Mouse (Mus musculus) ES-Bruce4 (cell line): Measurements from ENCODE around the gene Cbx7. TPM values are rescaled to one million over a fixed set of nuclear protein-coding genes. Genes with fewer than 3 reads are reported as not detected.

ENCODE experiments used
- H3K27ac ChIP-seq: 2 replicates; pipeline ENCODE4 v1.5.1; 2012; ENCODE audit warnings: low read length, inconsistent platforms; ENCODE audit not compliant: insufficient read depth
- H3K27me3 ChIP-seq: 2 replicates; pipeline ENCODE4 v1.6.1; 2012; ENCODE audit warnings: mild to moderate bottlenecking, low read length, inconsistent platforms; ENCODE audit not compliant: control insufficient read depth, poor library complexity, insufficient read depth, severe bottlenecking
- H3K36me3 ChIP-seq: 2 replicates; pipeline ENCODE4 v1.6.1; 2012; ENCODE audit warnings: inconsistent platforms, mild to moderate bottlenecking, low read length, moderate library complexity; ENCODE audit not compliant: control insufficient read depth, poor library complexity, insufficient read depth, severe bottlenecking
- H3K4me1 ChIP-seq: one replicate; pipeline ENCODE4 v1.8.1; 2011; ENCODE audit warnings: low read length; ENCODE audit not compliant: control insufficient read depth, insufficient read depth
- H3K4me3 ChIP-seq: 2 replicates; pipeline ENCODE4 v1.5.1; 2011; ENCODE audit warnings: low read depth, mild to moderate bottlenecking, low read length
- H3K9ac ChIP-seq: 2 replicates; pipeline ENCODE4 v1.6.1; 2012; ENCODE audit warnings: low read depth, mild to moderate bottlenecking, inconsistent platforms; ENCODE audit not compliant: poor library complexity, severe bottlenecking
- H3K9me3 ChIP-seq: replicated peaks from 2 replicates; pipeline ENCODE4 v1.6.1; 2012; ENCODE audit warnings: mild to moderate bottlenecking, low read length, inconsistent platforms; ENCODE audit not compliant: control insufficient read depth, poor library complexity, insufficient read depth, severe bottlenecking
- CTCF ChIP-seq: IDR thresholded peaks from one replicate; pipeline ENCODE4 v1.8.1; 2011; ENCODE audit warnings: low read depth, low read length
- EP300 ChIP-seq: IDR thresholded peaks from 2 replicates; pipeline ENCODE4 v1.6.1; 2011; ENCODE audit warnings: low read depth, low read length; ENCODE audit not compliant: insufficient read depth
- POLR2A ChIP-seq: IDR thresholded peaks from one replicate; pipeline ENCODE4 v1.8.1; 2011; ENCODE audit warnings: low read length; ENCODE audit not compliant: insufficient read depth
- polyA plus RNA-seq: library from polyadenylated mRNA; stranded (reverse); fragments of >200 nt; gene quantifications from 2 replicates; pipeline ENCODE4 v1.2.4, GENCODE M21; 2011; ENCODE audit warnings: low read depth; ENCODE audit not compliant: missing spikeins, insufficient read depth, insufficient read length

The Cbx7 gene
- polyA plus RNA-seq: 111 and 112 TPM in 2 replicates

- peak within 1 kb of the TSS; percentile 64 for H3K27ac ChIP-seq
- H3K4me3 ChIP-seq: peak within 1 kb of the TSS; percentile 82
- peak within 1 kb of the TSS; percentile 90 for H3K9ac ChIP-seq
- TF ChIP-seq EP300: peak; percentile 56; the same call in 1 of the 2 replicates
- TF ChIP-seq POLR2A: peak; percentile 100
- no peak for TF ChIP-seq CTCF
- H3K36me3 ChIP-seq: peaks cover 19% of the 10 kb centered on the region
- H3K27me3 ChIP-seq: no peaks in the 10 kb centered on the region
- no peaks in the 10 kb centered on the region for H3K9me3 ChIP-seq
- no peaks in the 10 kb centered on the region for H3K4me1 ChIP-seq
These were observed at the start of gene Cbx7 for GRCm38 (mm10) chr15:79970940-79971339. Gene Cbx7, minus strand, starts transcription at chr15:79971119.

- Histone ChIP-seq H3K36me3 (no peaks in the 10 kb centered on the region), H3K9me3 (no peaks in the 10 kb centered on the region), H3K4me3 (no peak overlapping the region), H3K4me1 (no peaks in the 10 kb centered on the region), H3K27me3 (no peaks in the 10 kb centered on the region), H3K27ac (no peak overlapping the region), H3K9ac (no peak overlapping the region)
- TF ChIP-seq POLR2A: no peak
- no peak for TF ChIP-seq EP300
- TF ChIP-seq CTCF: no peak
These were observed 49.6 kb upstream of the Cbx7 start for GRCm38 (mm10) chr15:80020516-80020915.

- Histone ChIP-seq H3K9me3 (no peaks in the 10 kb centered on the region), H3K27ac (no peak overlapping the region), H3K4me3 (no peak overlapping the region), H3K36me3 (no peaks in the 10 kb centered on the region), H3K4me1 (no peaks in the 10 kb centered on the region), H3K27me3 (no peaks in the 10 kb centered on the region), H3K9ac (no peak overlapping the region)
- TF ChIP-seq CTCF (no peak), POLR2A (no peak), EP300 (no peak)
These were observed 48.7 kb upstream of the Cbx7 start for GRCm38 (mm10) chr15:80019625-80020024.

- H3K36me3 ChIP-seq: no peaks in the 10 kb centered on the region
- no peak for TF ChIP-seq CTCF
- no peak for TF ChIP-seq EP300
- TF ChIP-seq POLR2A: no peak
These were observed 48.3 kb upstream of the Cbx7 start for GRCm38 (mm10) chr15:80019220-80019619.

GRCm38 (mm10) chr15:80016563-80017301, 45.8 kb upstream of the Cbx7 start:
- Histone ChIP-seq H3K4me3 (no peak overlapping the region), H3K27ac (no peak overlapping the region), H3K4me1 (no peaks in the 10 kb centered on the region), H3K9me3 (no peaks in the 10 kb centered on the region), H3K27me3 (peaks cover 7% of the 10 kb centered on the region), H3K36me3 (no peaks in the 10 kb centered on the region), H3K9ac (no peak overlapping the region)
- TF ChIP-seq POLR2A (no peak), EP300 (no peak), CTCF (no peak)

More at GRCm38 (mm10) chr15:80019220-80019619, 48.3 kb upstream of the Cbx7 start:
- no peak overlapping the region for H3K9ac ChIP-seq
- no peaks in the 10 kb centered on the region for H3K4me1 ChIP-seq
- H3K27me3 ChIP-seq: no peaks in the 10 kb centered on the region
- no peak overlapping the region for H3K27ac ChIP-seq
- no peaks in the 10 kb centered on the region for H3K9me3 ChIP-seq
- H3K4me3 ChIP-seq: no peak overlapping the region

GRCm38 (mm10) chr15:80015211-80015952, 44.5 kb upstream of the Cbx7 start:
- no peak overlapping the region; the same call in 1 of the 2 replicates for H3K4me3 ChIP-seq

More at GRCm38 (mm10) chr15:80015211-80015952, 44.5 kb upstream of the Cbx7 start:
- Histone ChIP-seq H3K9me3 (no peaks in the 10 kb centered on the region), H3K27me3 (peaks cover 7% of the 10 kb centered on the region), H3K9ac (no peak overlapping the region), H3K27ac (no peak overlapping the region), H3K4me1 (peaks cover 5% of the 10 kb centered on the region), H3K36me3 (no peaks in the 10 kb centered on the region)
- no peak for TF ChIP-seq POLR2A
- TF ChIP-seq CTCF: no peak
- TF ChIP-seq EP300: no peak
